In the genomic region with DNA sequence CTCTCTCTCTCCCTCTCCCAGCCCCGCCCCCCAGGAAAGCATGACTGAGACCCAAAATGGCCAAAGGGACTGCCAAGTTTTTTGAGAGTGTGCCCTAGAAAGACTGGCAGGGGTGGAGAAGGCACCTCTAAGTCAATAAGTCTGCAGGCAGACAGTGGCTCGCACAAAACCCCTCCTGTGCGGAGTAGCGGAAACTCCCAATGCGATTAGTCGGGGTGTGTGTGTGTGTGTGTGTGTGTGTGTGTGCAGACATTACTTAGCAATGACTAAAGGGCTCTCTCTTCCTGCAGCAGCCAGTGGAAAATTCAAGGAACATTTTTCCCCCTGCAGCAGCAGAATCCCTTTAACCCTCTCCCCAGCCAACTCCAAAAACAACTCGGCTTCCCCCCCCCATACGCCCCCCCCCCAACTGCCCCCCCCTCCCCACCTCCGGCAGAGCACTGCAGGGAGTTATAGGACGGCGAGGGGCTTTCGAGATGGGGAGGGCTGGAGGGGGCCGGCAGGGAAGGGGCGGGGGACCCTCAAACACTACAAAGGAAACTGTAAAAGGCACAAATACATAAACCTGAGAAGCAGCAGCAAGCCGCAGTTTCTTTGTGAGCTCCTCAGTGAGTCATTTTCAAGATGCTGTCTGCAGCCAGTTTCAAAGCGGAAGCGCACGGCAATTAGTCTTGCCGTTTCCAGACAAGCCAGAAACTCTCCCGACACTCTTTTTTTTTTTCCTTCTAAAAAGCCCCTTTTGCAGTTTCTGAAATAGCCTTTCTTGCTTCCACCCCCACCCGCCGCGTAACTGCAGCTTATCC, we compare ENCODE assay signal across 8 mouse cellular contexts. TPM values are rescaled to one million over a fixed set of nuclear protein-coding genes. Genes with fewer than 3 reads are reported as not detected.
DNase-seq lines count a peak whose midpoint lies in the region; ATAC-seq lines count a peak whose summit lies in the region.

No protein-coding gene starts in this region.

- WGBS in embryonic facial prominence, embryonic 12.5 days = 0% methylated on average over 21 of the region's 23 CpGs
- 0% methylated on average over 23 of the region's 23 CpGs for WGBS in heart, embryonic 15.5 days

- H3K9me3 ChIP-seq in embryonic facial prominence, embryonic 12.5 days = no peaks in the 10 kb centered on the region
- H3K9me3 ChIP-seq in heart, embryonic 15.5 days (replicated peaks) = no peaks in the 10 kb centered on the region

- peak overlapping the region; percentile 59 for H3K4me3 ChIP-seq in embryonic facial prominence, embryonic 12.5 days
- H3K4me3 ChIP-seq in heart, embryonic 15.5 days = peak overlapping the region; percentile 83

- H3K36me3 ChIP-seq in embryonic facial prominence, embryonic 12.5 days = no peaks in the 10 kb centered on the region
- H3K36me3 ChIP-seq in heart, embryonic 15.5 days = no peaks in the 10 kb centered on the region

- peak; percentile 64 for DNase-seq in 3134 (ENCODE audit: extremely low read depth, insufficient read length, low spot score)
- peak; percentile 59 for DNase-seq in ES-CJ7 (ENCODE audit: low read depth, low spot score)
- DNase-seq in kidney, postnatal 10 days = peak; percentile 85
- peak; percentile 80 for DNase-seq in lung, postnatal 10 days
- peak; percentile 79 for DNase-seq in retina, embryonic 14.5 days (ENCODE audit: low spot score)
- DNase-seq in layer of hippocampus, adult 11-12 months (ENCODE audit: low spot score) = no peak

- H3K4me2 ChIP-seq in embryonic facial prominence, embryonic 12.5 days (replicated peaks) = peak overlapping the region; percentile 80
- peak overlapping the region; percentile 98 for H3K4me2 ChIP-seq in heart, embryonic 15.5 days

- H3K4me1 ChIP-seq in embryonic facial prominence, embryonic 12.5 days = peaks cover 36% of the 10 kb centered on the region
- H3K4me1 ChIP-seq in heart, embryonic 15.5 days (replicated peaks) = peaks cover 10% of the 10 kb centered on the region; the same call in 1 of the 2 replicates

- ATAC-seq in embryonic facial prominence, embryonic 12.5 days (ENCODE audit: insufficient number of reproducible peaks, insufficient read depth, low FRiP score, low TSS enrichment) = peak; percentile 48; the same call in 1 of the 2 replicates
- peak; percentile 60 for ATAC-seq in heart, embryonic 15.5 days (replicated peaks; ENCODE audit: insufficient number of reproducible peaks, insufficient read depth, low FRiP score, low read depth)

- H3K27ac ChIP-seq in embryonic facial prominence, embryonic 12.5 days = peak overlapping the region; percentile 99
- peak overlapping the region; percentile 93 for H3K27ac ChIP-seq in heart, embryonic 15.5 days

- H3K27me3 ChIP-seq in embryonic facial prominence, embryonic 12.5 days = no peaks in the 10 kb centered on the region
- no peaks in the 10 kb centered on the region for H3K27me3 ChIP-seq in heart, embryonic 15.5 days

- H3K9ac ChIP-seq in embryonic facial prominence, embryonic 12.5 days = peak overlapping the region; percentile 92
- peak overlapping the region; percentile 85 for H3K9ac ChIP-seq in heart, embryonic 15.5 days

RNA-seq across cellular contexts. Expression of gene Elk3, which starts 1.6 kb away (rescaled TPM):
- polyA plus RNA-seq in embryonic facial prominence, embryonic 12.5 days (2016; fragmentation: Nextera tagmentation; extraction: Ambion mirVana) = 37.6 and 38.4 TPM in 2 replicates
- 31.7 and 33.5 TPM in 2 replicates for polyA plus RNA-seq in heart, embryonic 15.5 days (2015; fragmentation: Nextera tagmentation; extraction: Ambion mirVana)
